Mouse (Mus musculus) left cerebral cortex, postnatal 4 days (tissue): ENCODE results near the gene Fads2. TPM values are rescaled to one million over a fixed set of nuclear protein-coding genes. Genes with fewer than 3 reads are reported as not detected.

Source experiments
- DNase-seq: peaks from one replicate; pipeline ENCODE4 v3.0.0-alpha.2; 2022
- intact Hi-C: fragments of 180-260 bp; cut with DNase I; formaldehyde crosslinking; loops from one replicate; pipeline ENCODE4 v1.15.1; 2025
- total RNA-seq, 2 experiments: library from RNA; stranded (reverse); gene quantifications; 2 replicates each; pipeline ENCODE4 v1.2.3; 2021

Gene Fads2
- total RNA-seq, 2 experiments from 2014 or later, result 220 to 236 TPM

DNA sequence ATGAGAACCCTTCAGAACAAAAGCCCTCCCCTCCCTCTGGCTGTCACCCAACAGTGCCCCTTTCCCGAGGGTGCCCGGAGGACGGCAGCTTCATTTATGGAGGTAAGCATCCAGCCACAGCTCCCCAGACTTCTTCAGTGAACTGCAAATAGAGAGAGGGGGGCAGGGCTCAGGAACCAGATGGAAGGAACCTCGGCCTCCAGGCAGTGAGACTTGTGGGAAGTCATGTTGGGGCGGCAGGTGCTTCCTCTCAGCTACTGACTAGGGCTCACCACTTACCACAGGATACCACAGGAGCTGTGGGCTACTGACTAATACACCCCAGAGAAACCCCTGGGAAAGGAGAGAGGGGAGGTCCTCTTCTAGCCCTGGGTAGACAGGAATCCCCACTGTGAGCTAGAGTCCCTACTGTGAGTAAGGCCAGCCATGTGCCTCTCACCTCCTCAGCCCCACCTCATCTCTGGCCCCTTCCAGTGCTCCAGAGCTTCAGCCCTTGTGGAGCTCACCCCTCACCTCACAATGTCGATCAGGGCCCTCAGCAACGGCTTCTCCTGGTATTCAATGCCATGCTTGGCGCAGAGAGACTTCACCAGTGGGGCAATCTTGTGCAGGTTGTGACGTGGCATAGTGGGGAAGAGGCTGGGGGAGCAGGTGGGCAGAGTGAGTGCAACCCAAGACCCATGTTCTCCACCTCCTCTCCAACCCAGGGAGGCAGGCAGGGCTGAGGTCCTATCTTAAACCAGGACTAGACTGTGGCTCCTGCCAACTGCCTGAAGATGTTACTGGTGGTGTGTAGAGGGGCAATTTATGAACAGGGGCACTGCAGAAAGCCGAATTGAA is 37.2 kb downstream of the Fads2 start:
- intact Hi-C loops, result no loop called here
- DNase-seq, result no peak

- DNase-seq, result no peak
- intact Hi-C loops, result no loop called here
Measured at GRCm38 (mm10) chr19:10062862-10063261, 38.7 kb downstream of the Fads2 start.

DNA sequence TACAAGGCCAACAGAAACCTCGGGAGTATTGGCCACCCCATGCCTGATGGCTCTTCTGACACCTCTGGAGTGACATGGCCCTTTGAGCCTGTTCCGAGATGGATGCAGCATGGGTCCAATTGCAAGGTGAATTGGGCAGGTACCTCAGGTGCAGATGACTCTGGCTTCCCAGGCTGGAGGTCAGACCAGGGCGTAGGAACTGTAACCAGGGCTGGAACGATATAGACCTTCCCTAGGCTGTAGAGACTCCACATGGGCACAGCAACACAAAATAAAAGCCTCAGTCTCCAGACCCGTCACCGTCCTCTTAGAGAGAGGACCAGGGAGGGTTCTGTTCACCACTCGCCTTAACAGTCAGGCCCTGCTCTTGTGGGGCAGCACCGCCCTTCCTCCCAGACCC is 39.3 kb downstream of the Fads2 start:
- no peak for DNase-seq
- intact Hi-C loops, result no loop called here

GRCm38 (mm10) chr19:10061624-10062023 is 39.9 kb downstream of the Fads2 start:
- DNase-seq, result no peak
- intact Hi-C loops, result no loop called here

GRCm38 (mm10) chr19:10060783-10061590 is 40.6 kb downstream of the Fads2 start:
- no peak for DNase-seq
- intact Hi-C loops, result no loop called here

DNA sequence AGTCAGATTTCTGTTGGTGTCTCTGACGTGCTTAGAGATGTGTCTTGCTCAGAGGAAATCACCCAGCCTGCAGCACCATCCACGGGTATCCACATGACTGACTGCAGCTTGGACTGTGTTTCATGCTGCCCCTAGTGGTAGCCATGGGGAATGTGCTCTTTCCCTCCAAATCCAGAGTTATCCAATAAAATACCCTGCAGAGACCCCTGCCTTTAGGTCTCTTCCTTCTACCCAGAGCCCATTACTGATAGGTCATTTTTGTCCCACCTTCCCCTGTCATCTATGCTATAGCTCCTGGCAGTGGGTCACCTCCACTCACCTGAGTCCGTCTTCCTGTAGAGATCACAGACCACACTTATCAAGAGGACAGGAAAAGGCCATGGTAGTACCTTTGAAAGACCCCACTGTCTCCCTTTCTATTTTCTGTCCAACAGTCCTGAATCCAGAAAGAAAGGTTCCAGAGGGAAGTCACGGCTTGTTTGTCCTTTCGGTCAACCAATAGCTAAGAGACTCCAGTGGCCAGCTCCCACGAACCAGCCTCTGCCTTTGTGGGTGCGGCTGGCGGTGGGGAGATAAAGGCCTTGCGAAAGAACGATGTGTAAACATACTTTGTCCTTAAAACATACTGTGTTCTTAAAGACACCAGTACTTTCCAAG is 41.5 kb downstream of the Fads2 start:
- peak; percentile 44 for DNase-seq

DNA sequence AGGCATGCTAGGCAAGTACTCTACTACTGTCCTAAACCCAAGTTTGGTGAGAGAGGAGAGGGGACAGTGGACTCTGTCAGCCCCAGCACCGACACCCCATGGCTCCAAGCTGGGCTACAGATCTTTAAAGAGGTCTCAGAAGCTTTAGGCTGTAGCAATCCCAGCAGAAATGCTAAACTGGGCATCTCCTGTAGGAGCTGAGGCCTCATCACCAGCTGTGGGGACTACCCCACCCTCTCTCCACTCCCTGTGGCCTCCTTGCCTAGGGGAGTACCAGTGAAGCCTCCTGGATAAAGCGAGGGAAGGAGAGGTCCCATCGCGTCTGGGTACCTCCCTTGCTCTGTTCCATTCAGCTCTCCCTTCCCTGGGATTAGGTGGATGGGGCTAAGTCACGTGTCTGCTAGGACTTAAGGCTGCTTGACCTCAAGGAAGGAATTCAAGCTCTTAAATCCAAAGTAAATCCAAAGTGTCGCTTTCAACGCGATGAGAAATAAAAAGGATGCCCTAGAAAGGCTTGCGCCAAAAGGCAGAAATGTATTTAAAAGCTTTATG is 42.6 kb downstream of the Fads2 start:
- intact Hi-C loops, result no loop called here
- no peak for DNase-seq

More for the DNA sequence above, 41.5 kb downstream of the Fads2 start:
- intact Hi-C loops, result no loop called here

GRCm38 (mm10) chr19:10058352-10058825 is 43.2 kb downstream of the Fads2 start:
- intact Hi-C loops, result no loop called here
- DNase-seq, result no peak

- no peak for DNase-seq
- intact Hi-C loops, result no loop called here
Measured at GRCm38 (mm10) chr19:10057486-10058351, 43.8 kb downstream of the Fads2 start.

GRCm38 (mm10) chr19:10056686-10057085 is 44.9 kb downstream of the Fads2 start:
- no peak for DNase-seq
- intact Hi-C loops, result no loop called here

DNA sequence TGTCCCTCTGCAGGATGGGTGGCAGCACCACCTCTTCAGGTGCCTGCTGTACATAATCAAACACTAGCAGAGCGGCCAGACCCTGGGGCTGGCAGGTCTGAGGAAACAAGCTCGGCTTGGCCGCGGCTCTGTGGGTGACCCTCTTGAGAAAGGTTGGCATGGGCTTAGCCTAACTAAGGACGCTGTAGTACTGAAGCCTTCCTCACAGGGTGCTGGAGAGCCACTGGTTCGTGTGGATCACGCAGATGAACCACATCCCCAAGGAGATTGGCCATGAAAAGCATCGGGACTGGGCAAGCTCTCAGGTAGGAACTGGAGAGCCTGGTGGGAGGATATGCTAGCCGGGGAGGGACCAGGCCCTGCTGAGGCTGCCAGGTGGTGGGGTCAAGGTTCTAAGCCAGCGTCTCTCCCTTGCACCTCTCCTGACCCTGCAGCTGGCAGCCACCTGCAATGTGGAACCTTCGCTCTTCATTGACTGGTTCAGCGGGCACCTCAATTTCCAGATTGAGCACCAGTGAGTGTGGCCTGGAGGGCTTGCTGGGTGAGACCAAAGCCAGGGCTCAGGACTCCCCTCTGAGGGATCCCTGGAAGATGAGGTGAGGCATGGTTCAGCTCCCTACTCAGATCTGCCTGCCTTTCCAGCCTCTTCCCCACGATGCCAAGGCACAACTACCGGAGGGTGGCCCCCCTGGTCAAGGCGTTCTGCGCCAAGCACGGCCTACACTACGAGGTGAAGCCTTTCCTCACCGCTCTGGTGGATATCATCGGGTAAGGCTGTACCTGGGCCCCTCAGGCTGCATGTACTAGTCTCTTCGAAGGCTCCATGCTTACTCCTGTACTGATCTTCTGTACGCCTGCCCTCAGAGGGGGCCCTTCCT is 45.5 kb downstream of the Fads2 start:
- no peak for DNase-seq
- intact Hi-C loops, result no loop called here

- intact Hi-C loops, result no loop called here
- DNase-seq, result no peak
Measured at GRCm38 (mm10) chr19:10055261-10055660, 46.3 kb downstream of the Fads2 start.

- DNase-seq, result no peak
- intact Hi-C loops, result no loop called here
Measured at GRCm38 (mm10) chr19:10054361-10055075, 47.0 kb downstream of the Fads2 start.

GRCm38 (mm10) chr19:10053692-10054260 is 47.8 kb downstream of the Fads2 start:
- no peak for DNase-seq
- intact Hi-C loops, result no loop called here

DNA sequence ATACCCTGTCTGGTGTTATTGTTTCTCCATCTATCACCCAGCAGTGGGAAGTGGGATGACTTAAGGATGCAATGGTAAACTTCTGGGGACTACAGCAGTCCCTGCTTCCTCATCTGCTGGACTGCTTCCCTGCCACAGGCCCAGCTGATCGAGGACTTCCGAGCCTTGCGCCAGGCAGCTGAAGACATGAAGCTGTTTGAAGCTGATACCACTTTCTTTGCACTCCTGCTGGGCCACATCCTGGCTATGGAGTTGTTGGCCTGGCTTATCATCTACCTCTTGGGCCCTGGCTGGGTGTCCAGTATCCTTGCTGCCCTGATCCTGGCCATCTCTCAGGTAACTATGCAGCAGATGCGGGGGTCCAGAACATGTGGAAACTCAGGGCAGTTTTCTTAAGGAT is 48.8 kb downstream of the Fads2 start:
- intact Hi-C loops, result no loop called here
- no peak for DNase-seq

DNA sequence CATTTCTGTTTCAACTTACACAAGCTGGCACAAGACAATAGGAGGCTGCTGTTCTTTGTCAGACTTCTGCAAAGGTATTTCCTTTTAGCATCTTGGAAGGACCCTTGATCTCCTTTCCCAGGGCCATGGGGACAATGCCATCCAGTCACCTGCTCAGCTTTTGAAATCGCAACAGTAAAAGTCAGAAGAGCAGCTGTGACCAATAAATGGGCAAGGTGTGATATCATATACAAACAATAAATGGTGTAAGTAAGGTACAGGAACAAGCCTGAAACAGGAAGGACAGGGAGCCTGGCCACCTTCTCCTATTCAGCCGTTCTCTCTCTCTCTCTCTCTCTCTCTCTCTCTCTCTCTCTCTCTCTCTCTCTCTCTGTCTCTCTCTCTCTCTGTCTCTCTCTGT is 51.1 kb downstream of the Fads2 start:
- intact Hi-C loops, result no loop called here
- no peak for DNase-seq

- no peak for DNase-seq
Measured at GRCm38 (mm10) chr19:10049533-10049932, 52.0 kb downstream of the Fads2 start.

GRCm38 (mm10) chr19:10046983-10047382 is 54.6 kb downstream of the Fads2 start:
- intact Hi-C loops, result no loop called here
- no peak for DNase-seq

More at GRCm38 (mm10) chr19:10049533-10049932, 52.0 kb downstream of the Fads2 start:
- intact Hi-C loops, result no loop called here
